Mouse (Mus musculus): ENCODE measurements around the gene Ralgps1.

The Ralgps1 gene

GRCm38 (mm10) chr2:33280525-33280924 is 90.8 kb downstream of the Ralgps1 start:
- no peak for DNase-seq (ENCODE audit: low spot score in 2 of 2)

GRCm38 (mm10) chr2:33279758-33280157 is 91.5 kb downstream of the Ralgps1 start:
- DNase-seq (ENCODE audit: low spot score in 2 of 2): no peak

GRCm38 (mm10) chr2:33274719-33275490 is 96.4 kb downstream of the Ralgps1 start:
- no peak for DNase-seq (ENCODE audit: low spot score in 2 of 2)

- no peak for DNase-seq (ENCODE audit: low spot score in 2 of 2)
Measured at GRCm38 (mm10) chr2:33272665-33273439, 98.4 kb downstream of the Ralgps1 start.

GRCm38 (mm10) chr2:33271511-33271910 is 99.8 kb downstream of the Ralgps1 start:
- no peak for DNase-seq (ENCODE audit: low spot score in 2 of 2)

GRCm38 (mm10) chr2:33270569-33270968 is 100.7 kb downstream of the Ralgps1 start:
- no peak for DNase-seq (ENCODE audit: low spot score in 2 of 2)

- DNase-seq (ENCODE audit: low spot score in 2 of 2): no peak
Measured at GRCm38 (mm10) chr2:33269132-33269493, 102.2 kb downstream of the Ralgps1 start.

- no peak for DNase-seq (ENCODE audit: low spot score in 2 of 2)
Measured at GRCm38 (mm10) chr2:33268384-33269131, 102.7 kb downstream of the Ralgps1 start.

- no peak for DNase-seq (ENCODE audit: low spot score in 2 of 2)
Measured at GRCm38 (mm10) chr2:33267075-33267474, 104.2 kb downstream of the Ralgps1 start.

GRCm38 (mm10) chr2:33265793-33266192 is 105.5 kb downstream of the Ralgps1 start:
- DNase-seq (ENCODE audit: low spot score in 2 of 2): no peak

GRCm38 (mm10) chr2:33261475-33261874 is 109.8 kb downstream of the Ralgps1 start:
- DNase-seq (ENCODE audit: low spot score in 2 of 2): no peak

GRCm38 (mm10) chr2:33260772-33261171 is 110.5 kb downstream of the Ralgps1 start:
- DNase-seq (ENCODE audit: low spot score in 2 of 2): no peak

GRCm38 (mm10) chr2:33256769-33257537 is 114.3 kb downstream of the Ralgps1 start:
- no peak for DNase-seq (ENCODE audit: low spot score in 2 of 2)

GRCm38 (mm10) chr2:33254318-33254985 is 116.8 kb downstream of the Ralgps1 start:
- DNase-seq (ENCODE audit: low spot score in 2 of 2): no peak

GRCm38 (mm10) chr2:33253572-33254190 is 117.6 kb downstream of the Ralgps1 start:
- no peak for DNase-seq (ENCODE audit: low spot score in 2 of 2)

- no peak for DNase-seq (ENCODE audit: low spot score in 2 of 2)
Measured at GRCm38 (mm10) chr2:33252751-33253150, 118.5 kb downstream of the Ralgps1 start.

- DNase-seq (ENCODE audit: low spot score in 2 of 2): no peak
Measured at GRCm38 (mm10) chr2:33249922-33250633, 121.2 kb downstream of the Ralgps1 start.

- DNase-seq (ENCODE audit: low spot score in 2 of 2): no peak
Measured at GRCm38 (mm10) chr2:33248549-33248948, 122.7 kb downstream of the Ralgps1 start.

GRCm38 (mm10) chr2:33246841-33247240 is 124.4 kb downstream of the Ralgps1 start:
- no peak for DNase-seq (ENCODE audit: low spot score in 2 of 2)

GRCm38 (mm10) chr2:33245350-33245749 is 125.9 kb downstream of the Ralgps1 start:
- no peak for DNase-seq (ENCODE audit: low spot score in 2 of 2)

Data from spleen, postnatal 36 days (tissue).